Mouse (Mus musculus) c-Kit-positive CD71-negative TER-119-negative erythroid progenitor cells, embryonic 14.5 days (primary cell): ENCODE results near the gene Spp1.
"Not testable (repeated sequence)": the region's sequence is repeated elsewhere in the genome, so short reads cannot be mapped to it uniquely, and the experiment has no call there.

Source experiments
- DNase-seq: peaks from one replicate; pipeline ENCODE4 v3.0.0-alpha.2; 2013; ENCODE audit warnings: low read depth

Gene Spp1

DNA sequence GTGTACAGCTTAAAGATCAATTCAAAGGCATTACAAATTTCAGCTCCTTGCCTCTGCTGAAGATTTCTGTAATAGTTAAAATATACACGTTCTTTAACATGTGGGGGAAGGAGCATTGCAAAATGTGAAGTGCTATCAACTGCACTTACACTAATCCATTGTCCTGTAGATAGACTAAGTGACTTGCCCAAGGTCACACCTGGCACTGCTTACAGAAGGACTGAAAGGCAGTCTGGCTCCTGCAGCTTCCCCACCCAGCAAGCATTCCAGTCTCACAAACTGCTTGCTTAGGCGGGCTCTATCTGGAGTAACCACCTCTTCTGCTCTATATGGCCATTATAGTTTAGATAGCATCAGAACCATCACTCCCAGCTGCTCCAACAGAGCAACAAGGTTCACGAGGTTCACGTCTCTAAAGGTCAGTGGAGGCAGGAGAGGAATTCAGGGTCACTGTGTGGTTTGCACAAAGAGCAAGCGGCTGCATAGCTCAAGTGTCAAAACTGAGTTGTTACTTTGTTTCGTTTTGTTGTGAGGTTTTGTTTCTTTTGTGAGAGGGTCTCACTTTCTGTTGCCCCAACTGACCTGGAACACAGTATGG, 851 bp upstream of the Spp1 start:
- DNase-seq: no peak

DNA sequence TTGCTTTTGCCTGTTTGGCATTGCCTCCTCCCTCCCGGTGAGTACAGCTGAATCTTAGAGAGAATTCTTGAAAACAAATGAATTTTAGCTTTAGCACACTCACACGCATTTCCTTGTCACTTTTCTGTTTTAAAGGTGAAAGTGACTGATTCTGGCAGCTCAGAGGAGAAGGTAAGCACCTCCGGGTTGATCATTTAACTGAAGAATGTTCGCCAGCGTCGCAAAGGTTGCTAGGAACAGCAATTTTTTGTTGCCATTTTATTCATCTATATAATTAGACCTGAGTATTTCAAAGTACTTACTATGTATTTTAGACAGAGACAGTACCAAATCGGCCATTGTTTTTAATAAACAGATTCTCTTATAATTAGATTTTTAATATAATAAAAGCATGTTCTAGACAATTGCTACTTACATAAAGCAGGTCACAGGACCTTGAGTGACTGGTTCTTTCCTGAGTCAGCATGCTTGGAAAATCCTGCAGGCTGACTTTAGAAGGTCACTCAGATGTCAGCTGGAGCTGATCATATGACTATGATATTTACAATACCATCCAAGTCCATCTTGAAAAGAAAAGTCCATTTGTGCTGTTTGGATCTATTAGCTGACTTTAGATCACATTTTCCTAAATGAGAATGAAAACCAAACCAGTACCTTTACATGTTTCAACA, 1.6 kb downstream of the Spp1 start:
- DNase-seq: no peak

DNA sequence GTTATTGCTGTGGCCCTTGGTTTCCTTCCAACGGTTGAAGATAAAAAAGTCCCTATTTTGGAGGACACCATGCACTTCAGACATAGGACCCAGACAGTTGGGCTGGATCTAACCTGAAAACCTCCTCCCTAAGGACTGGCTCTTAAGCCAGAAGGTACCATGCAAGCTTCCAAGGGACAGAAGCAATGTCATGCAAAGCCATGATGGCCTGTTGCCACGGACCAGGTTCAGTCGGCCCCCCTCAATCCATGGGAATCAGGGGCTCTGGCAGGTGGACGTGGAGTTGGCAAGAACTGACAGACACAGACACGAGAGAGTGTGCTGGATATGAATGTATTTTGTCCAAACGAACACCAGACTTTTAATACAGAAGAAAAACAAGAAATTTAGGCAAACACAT, 7.5 kb downstream of the Spp1 start:
- DNase-seq: no peak

DNA sequence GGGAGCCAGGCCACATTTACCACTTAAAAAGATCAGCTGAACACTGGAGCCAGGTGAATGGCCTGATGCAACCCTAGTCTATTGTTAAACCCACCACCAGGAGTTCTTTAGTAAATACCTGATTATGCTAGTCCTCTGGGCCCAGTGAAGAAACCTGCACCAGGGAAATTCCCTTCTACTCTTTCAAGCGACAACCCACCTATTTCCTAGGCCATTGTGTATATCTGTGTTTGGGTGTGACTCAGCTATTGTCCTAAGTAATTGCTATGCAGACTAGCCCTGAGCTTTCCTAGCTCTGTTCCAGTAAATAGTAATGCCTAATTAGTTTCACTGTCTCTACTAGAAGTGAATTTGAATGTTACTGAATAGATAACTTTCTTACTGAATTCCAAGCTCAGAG, 7.9 kb downstream of the Spp1 start:
- no peak for DNase-seq

DNA sequence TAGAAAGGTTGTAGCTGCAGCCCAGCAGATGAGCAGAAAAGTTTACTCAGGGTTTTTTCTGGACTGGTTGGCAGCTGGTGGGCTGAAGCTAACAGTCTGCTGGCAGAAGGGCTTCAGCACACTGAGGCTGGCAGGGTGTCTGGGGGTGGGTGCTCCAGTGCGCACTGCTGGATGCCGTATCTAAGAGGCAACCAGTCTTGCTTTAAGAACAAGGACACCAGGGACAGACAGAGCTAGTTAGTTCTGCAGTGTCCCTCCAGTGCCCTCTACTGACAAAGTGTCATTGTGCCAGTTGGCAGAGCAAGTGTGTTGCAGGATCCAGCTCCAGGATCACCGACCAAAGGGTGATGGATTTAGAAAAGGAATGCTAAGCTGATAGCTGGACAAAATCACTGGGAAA, 11.2 kb downstream of the Spp1 start:
- peak; percentile 38 for DNase-seq

DNA sequence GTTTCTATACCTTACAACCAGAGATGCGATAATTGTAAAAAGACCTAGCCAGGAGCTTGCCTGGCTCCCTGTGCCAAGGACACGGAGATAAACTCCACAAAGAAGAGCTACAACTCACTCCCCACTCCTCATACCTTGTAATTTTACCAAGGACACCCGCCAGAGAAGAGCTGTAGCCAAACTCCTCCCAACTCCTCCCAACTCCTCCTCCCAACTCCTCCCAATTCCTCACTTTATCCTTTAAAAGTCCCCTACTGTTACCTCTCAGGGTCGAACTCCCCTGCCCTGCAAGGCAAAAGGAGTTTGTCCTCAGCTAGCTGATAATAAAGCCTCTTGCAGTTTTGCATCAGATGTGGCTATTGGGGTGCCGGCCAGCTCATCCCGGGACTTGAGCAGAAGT, 13.4 kb downstream of the Spp1 start:
- not testable (repeated sequence) for DNase-seq

DNA sequence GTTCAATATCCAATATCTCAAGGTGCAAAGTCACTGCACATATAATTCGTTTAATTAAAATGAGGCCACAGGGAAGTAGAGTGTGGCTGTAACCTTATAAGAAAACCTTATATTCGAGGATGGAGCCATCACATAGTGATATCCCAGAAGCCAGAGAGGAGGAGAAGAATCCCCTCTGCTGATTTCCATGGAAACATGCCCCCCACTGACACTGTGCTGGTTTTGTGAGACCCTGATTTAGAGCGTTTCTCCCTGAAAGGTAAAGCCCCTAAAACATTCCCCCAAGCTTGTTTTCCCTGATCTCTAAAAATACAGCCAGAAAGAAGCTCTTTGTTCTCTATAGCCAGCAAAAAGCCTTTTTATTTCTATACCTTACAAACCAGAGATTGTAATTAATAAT, 14.6 kb downstream of the Spp1 start:
- no peak for DNase-seq

DNA sequence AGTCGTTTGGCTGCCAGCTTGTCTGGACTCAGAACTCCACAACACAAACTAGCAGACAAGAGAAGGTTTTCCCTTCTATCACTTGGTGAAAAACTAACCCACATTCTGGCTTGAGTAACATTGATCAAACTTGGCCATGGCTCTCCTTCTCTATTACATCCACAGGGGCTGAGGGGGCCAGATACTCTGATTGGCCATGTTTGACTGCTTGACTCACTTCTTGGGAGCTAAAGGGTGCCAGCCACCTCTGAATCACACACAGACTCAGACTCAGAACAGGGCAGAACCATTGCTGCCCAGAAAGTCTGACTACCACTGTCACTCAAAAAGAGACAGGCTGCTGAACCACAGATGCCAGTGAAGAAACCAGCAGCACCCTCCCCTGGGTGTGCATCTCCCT, 18.2 kb downstream of the Spp1 start:
- no peak for DNase-seq

DNA sequence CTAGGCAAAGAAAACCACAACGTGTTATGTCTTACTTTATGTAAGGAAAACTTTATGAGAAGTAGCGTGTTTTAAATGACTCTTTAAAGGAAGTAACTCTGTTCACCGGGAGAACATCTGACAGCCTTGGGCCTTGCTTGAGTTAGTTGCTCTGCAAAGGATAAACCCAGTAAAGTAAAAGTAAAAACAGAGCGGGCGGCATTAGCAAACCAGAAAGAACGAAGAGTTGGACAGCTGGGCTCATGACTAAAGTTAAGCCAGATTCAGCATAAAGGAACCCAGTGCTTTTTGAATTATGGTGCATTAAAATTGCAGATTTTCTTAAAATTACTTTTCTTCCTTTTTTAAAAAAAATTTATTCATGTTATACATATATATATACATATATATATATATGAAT, 19.6 kb downstream of the Spp1 start:
- DNase-seq: no peak

DNA sequence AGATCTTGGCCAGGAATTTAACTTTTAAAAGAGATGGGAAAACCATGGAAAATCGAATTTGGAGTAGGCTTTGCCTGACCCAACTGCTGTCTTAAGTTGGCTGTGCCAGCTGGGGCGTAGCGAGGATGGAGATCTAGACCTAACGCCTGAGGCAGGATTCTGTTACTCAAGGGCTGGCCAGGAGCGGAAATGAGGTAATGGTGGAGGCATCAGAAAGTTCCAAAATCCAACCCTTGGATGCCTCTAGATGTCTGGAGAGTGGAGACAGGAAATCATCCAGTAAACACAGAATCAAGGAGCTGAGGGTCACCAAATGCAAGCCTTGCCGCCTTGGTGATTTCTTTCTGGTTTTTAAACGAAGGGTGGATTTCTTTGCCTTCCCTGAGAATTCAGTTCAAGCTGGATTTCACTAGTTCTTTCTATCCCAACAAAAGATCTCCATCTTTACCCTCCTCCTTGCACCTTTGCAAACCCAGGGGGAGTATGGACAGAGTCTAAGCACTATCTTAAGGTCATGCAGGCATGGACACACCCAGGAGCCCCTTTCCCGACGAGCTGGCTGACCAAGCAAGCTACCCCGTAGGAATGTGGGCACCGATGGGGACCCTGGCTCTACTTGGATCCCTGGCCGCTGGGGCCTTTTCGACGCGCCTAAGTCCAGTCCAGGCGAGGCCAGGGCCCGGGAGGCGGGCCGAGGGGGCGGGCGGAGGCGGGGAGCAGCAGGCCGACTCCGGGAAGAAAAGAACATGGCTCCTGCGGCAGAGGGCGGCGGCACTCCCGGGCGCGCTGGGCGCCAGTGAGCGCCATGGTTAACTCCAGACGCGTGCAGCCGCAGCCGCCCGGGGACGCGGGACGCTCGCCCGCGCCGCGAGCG, 24.2 kb downstream of the Spp1 start, which contains the start of gene Pkd2:
Pkd2 (plus strand) TSS at position 619 of the 874 bp plus-strand sequence.
- DNase-seq: no peak

DNA sequence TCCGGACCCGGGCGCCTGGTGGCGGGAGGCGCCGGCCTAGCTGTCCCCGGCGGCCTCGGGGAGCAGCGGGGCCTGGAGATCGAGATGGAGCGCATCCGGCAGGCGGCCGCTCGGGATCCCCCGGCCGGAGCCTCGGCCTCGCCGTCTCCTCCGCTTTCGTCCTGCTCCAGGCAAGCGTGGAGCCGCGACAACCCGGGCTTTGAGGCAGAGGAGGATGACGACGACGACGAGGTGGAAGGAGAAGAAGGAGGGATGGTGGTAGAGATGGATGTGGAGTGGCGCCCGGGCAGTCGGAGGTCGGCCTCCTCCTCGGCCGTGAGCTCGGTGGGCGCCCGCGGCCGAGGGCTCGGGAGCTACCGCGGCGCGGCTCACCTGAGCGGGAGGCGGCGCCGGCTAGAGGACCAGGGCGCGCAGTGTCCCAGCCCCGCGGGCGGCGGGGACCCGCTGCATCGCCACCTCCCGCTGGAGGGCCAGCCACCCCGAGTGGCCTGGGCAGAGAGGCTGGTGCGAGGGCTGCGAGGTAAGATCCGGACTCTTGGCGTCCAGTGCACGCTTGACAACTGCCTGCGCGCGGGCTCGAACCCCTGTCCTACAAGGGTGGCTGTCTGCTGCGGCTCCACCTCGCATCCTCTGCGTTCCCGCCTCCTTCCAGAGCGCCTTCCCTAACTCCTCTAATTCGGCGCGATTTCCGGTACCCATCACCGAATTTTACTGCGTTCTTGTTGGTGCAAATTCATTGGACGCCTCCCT, 25.0 kb downstream of the Spp1 start:
- no peak for DNase-seq

DNA sequence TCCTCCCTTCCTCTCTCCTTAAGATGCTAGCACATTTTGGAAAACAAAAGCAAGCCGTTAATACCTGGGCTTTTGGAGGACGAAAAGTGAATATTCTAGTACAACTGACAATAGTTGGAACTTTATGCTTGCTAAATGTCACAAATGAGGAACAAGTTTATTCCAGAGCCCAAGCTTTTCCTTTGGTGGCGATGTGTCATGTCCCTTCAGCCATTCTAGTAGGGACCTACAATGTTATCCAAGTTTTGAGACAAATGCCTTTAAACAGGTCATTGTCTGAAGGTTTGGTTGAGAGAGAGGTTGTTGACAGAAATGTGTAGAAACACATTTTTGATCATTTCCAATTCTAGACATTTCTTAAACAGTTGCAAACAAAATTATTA, 25.5 kb downstream of the Spp1 start:
- DNase-seq: no peak

DNA sequence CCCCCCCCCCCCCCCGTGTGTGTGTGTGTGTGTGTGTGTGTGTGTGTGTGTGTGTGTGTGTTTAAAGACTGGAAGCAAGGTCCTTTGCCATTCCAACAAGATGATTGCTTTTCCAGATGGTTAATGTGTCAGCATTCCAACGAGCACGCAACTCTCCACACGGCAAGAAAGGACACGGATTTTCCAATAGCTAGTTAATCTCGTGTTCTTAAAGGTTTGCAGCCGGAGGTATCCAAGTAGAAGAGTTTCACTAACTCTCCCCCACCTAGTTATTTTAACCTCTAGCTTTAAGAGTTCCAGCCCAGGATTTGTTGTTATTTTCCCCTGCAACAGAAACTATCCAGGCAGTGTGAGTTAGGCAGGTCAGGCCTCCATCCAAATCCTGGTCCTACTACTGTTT, 25.9 kb downstream of the Spp1 start:
- DNase-seq: no peak

DNA sequence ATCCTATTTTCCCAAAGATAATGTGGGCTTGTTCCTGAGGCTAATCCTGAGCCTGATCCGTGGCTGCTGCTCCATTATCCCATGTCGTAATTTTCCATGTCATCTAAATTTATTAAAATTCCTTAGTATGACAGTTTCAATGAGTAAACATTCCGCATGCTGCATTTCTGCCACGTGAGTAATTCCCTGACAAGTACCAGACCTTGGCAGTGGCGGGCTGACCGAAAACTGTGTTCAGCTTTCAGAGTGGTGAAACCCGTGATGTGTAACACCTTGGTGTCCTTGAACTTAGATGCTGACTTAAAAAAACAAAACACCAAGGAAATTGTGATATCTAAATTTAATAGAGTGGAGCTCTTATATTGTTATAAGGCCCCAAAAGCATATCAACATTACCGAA, 30.4 kb downstream of the Spp1 start:
- DNase-seq: no peak

DNA sequence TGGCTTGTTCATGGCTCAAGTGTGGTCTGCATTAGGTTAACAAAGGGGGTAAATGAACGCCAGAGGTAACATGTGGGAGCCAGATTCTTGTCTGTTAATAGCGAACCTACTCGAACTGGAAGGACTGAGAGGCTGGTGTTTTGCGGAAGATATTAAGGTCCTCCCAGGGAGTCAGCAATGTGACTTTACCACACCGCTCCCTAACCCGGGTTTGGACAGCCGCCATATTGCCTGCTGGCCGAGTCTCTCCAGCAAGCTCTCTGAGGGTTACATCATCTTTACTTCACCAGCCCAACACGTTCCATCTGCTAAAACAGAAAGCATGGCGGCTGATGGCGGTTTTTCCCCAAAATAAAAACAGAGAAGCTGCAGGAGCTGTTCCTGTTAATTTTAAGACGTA, 30.8 kb downstream of the Spp1 start:
- no peak for DNase-seq

DNA sequence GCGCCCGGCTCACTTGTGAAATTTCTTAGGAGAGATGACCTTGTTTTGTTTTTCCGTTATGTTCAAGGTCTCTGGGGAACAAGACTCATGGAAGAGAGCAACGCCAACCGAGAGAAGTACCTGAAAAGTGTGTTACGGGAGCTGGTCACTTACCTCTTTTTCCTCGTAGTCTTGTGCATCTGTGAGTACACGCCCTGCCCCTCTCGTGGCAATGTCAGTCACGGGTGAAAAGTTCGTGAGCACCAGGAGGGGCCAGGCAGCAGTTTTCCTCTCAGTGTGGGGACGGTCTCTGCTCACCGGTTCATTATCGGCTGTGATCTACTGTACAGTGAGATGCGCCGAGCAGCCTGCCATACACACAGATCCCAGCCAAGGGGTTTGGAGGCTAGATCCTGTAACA, 31.9 kb downstream of the Spp1 start:
- DNase-seq: no peak

DNA sequence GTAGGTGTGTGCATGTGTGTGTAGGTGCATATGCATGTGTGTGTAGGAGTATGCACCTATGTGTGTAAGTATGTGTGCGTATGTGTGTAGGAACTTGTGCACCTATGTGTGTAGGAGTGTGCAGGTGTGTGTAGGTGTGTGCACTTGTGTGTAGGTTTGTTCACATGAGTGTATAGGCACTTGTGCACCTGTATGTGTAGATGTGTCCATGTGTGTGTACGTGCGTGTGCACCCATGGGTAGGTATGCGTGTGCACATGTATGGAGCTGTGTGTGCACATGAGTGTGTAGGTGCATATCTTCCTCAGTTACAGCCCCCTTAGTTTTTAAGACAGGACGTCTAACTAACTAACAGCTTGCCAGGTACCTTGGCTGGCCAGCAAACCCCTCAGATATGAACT, 33.7 kb downstream of the Spp1 start:
- no peak for DNase-seq

DNA sequence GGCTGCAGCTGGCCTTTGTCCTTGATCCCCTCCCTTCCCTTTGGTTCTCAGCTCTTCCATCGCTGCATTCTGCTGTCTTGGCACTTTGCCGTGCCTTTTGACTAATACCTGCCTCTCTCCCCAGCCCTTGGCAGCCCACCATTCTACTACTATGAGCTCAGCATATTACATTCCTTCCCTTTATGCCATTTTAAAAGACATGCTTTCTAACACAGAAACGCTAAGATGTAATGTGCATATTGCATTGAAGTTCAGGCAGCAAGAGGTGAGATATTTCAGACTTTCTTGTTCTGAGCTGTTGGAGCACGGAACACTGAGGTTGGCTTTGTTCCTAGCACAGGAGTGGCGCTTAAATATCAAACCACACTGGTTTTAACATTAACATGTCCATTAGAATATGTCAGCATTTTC, 36.1 kb downstream of the Spp1 start:
- no peak for DNase-seq

DNA sequence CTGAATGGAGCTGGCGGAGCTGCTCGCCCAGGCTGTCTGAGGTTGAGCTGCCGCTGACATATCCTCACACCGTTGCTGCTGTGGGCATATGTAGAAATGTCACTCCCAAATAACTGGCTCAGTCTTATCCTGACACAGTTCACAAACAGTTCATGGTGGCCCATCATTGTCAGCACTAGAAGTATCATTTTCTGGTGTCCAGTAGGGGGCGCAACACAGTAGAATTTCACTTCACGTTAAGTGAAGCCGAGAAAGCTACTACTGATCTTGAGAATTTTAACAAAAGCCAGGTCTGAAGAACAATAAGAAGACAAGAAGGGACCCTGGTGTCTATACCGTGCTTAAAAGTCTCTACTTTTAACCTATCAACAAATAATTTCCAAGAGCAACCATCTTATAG, 37.5 kb downstream of the Spp1 start:
- no peak for DNase-seq

DNA sequence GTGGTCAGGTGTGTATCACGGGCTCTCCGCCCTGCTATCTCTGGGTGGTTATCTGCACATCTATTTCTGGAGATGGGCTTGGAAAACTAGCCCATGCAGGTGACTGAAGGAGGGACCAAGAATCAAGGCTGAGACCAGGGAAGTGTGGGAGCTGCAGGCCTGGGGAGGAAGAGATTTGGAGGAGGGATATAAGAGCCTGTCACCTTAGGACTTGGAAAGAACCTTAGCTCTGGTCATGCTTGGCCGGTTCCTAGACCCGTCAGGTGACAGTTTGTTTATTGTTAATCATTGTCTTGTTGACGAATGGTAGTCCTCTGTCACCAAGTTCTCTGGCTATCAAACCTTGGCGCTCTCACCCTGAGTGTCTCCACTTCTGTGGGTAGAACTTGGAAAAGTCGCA, 45.4 kb downstream of the Spp1 start:
- DNase-seq: no peak

DNA sequence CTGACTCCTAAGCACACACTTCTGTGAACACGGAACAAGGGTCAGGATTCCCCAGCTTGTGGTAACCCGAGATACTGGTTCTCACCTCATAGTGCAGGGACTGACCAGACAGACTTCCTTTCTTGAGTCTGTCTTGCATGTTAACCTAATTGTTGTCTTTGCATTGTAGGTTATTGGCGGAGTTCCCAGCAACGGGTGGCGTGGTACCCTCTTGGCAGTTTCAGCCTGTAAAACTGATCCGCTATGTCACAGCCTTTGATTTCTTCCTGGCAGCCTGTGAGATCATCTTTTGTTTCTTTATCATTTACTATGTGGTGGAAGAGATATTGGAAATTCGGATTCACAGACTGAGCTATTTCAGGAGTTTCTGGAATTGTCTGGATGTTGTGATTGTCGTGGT, 47.9 kb downstream of the Spp1 start:
- no peak for DNase-seq
